Mouse (Mus musculus): Measurements from ENCODE around the gene Triobp. TPM values are rescaled to one million over a fixed set of nuclear protein-coding genes. Genes with fewer than 3 reads are reported as not detected.
"Not testable (repeated sequence)": the region's sequence is repeated elsewhere in the genome, so short reads cannot be mapped to it uniquely, and the experiment has no call there.

Gene Triobp
- polyA plus RNA-seq, 1 experiment from 2014 or later, result 46.7 TPM

- Histone ChIP-seq H3K9me3 (no peaks in the 10 kb centered on the region), H3K36me3 (replicated peaks) (peaks cover 99% of the 10 kb centered on the region), H3K4me3 (no peak overlapping the region), H3K27ac (replicated peaks) (no peak overlapping the region), H3K4me1 (peaks cover 24% of the 10 kb centered on the region), H3K27me3 (replicated peaks; ENCODE audit: low read depth, poor library complexity, severe bottlenecking) (no peaks in the 10 kb centered on the region)
- WGBS, result 81% methylated on average over 3 of the region's 3 CpGs
- DNase-seq (ENCODE audit: low spot score), result no peak
Observed at GRCm38 (mm10) chr15:78996663-78997062, 49.1 kb downstream of the Triobp start.

GRCm38 (mm10) chr15:78998348-78998747 is 50.8 kb downstream of the Triobp start:
- peak; percentile 54 for DNase-seq (ENCODE audit: low spot score)
- Histone ChIP-seq H3K4me1 (peaks cover 28% of the 10 kb centered on the region), H3K4me3 (no peak overlapping the region; the same call in 1 of the 2 replicates), H3K36me3 (replicated peaks) (peaks cover 99% of the 10 kb centered on the region), H3K27me3 (replicated peaks; ENCODE audit: low read depth, poor library complexity, severe bottlenecking) (no peaks in the 10 kb centered on the region), H3K9me3 (no peaks in the 10 kb centered on the region), H3K27ac (replicated peaks) (peak overlapping the region; percentile 75)
- 67% methylated on average over 8 of the region's 8 CpGs for WGBS

- peaks cover 99% of the 10 kb centered on the region for H3K36me3 ChIP-seq (replicated peaks)
- no peaks in the 10 kb centered on the region for H3K27me3 ChIP-seq (replicated peaks; ENCODE audit: low read depth, poor library complexity, severe bottlenecking)
- H3K4me3 ChIP-seq, result no peak overlapping the region
- no peaks in the 10 kb centered on the region for H3K9me3 ChIP-seq
- H3K27ac ChIP-seq (replicated peaks), result peak overlapping the region; percentile 41; the same call in 1 of the 2 replicates
- H3K4me1 ChIP-seq, result peaks cover 28% of the 10 kb centered on the region
- DNase-seq (ENCODE audit: low spot score), result no peak
- 81% methylated on average over 11 of the region's 11 CpGs for WGBS
Observed at GRCm38 (mm10) chr15:78999586-78999985, 52.1 kb downstream of the Triobp start.

GRCm38 (mm10) chr15:79000357-79000791 is 52.9 kb downstream of the Triobp start:
- DNase-seq (ENCODE audit: low spot score), result no peak
- no peaks in the 10 kb centered on the region for H3K9me3 ChIP-seq
- WGBS, result 85% methylated on average over 7 of the region's 7 CpGs
- no peak overlapping the region for H3K27ac ChIP-seq (replicated peaks)
- H3K27me3 ChIP-seq (replicated peaks; ENCODE audit: low read depth, poor library complexity, severe bottlenecking), result no peaks in the 10 kb centered on the region
- peaks cover 28% of the 10 kb centered on the region for H3K4me1 ChIP-seq
- peaks cover 99% of the 10 kb centered on the region for H3K36me3 ChIP-seq (replicated peaks)
- H3K4me3 ChIP-seq, result no peak overlapping the region

GRCm38 (mm10) chr15:79001559-79001958 is 54.0 kb downstream of the Triobp start:
- Histone ChIP-seq H3K4me1 (peaks cover 28% of the 10 kb centered on the region), H3K27ac (replicated peaks) (0 out of 2 replicates have a peak overlapping the region, but pooled peaks have one; percentile 3), H3K4me3 (no peak overlapping the region), H3K36me3 (replicated peaks) (peaks cover 99% of the 10 kb centered on the region), H3K27me3 (replicated peaks; ENCODE audit: low read depth, poor library complexity, severe bottlenecking) (no peaks in the 10 kb centered on the region), H3K9me3 (no peaks in the 10 kb centered on the region)
- 96% methylated on average over 5 of the region's 5 CpGs for WGBS
- no peak for DNase-seq (ENCODE audit: low spot score)

- Histone ChIP-seq H3K36me3 (replicated peaks) (peaks cover 99% of the 10 kb centered on the region), H3K4me3 (no peak overlapping the region)
- WGBS, result 48% methylated on average over 19 of the region's 19 CpGs
Observed at GRCm38 (mm10) chr15:79002036-79002435, 54.5 kb downstream of the Triobp start.

GRCm38 (mm10) chr15:79003079-79003478 is 55.6 kb downstream of the Triobp start:
- no peak overlapping the region for H3K27ac ChIP-seq (replicated peaks)
- peaks cover 93% of the 10 kb centered on the region for H3K36me3 ChIP-seq (replicated peaks)
- H3K4me1 ChIP-seq, result peaks cover 22% of the 10 kb centered on the region
- WGBS, result 89% methylated on average over 3 of the region's 3 CpGs
- no peak for DNase-seq (ENCODE audit: low spot score)
- no peak overlapping the region for H3K4me3 ChIP-seq
- no peaks in the 10 kb centered on the region for H3K9me3 ChIP-seq
- H3K27me3 ChIP-seq (replicated peaks; ENCODE audit: low read depth, poor library complexity, severe bottlenecking), result no peaks in the 10 kb centered on the region

More at GRCm38 (mm10) chr15:79002036-79002435, 54.5 kb downstream of the Triobp start:
- no peaks in the 10 kb centered on the region for H3K9me3 ChIP-seq
- H3K27ac ChIP-seq (replicated peaks), result no peak overlapping the region
- DNase-seq (ENCODE audit: low spot score), result no peak
- no peaks in the 10 kb centered on the region for H3K27me3 ChIP-seq (replicated peaks; ENCODE audit: low read depth, poor library complexity, severe bottlenecking)
- H3K4me1 ChIP-seq, result peaks cover 28% of the 10 kb centered on the region

- Histone ChIP-seq H3K4me3 (no peak overlapping the region), H3K27me3 (replicated peaks; ENCODE audit: low read depth, poor library complexity, severe bottlenecking) (no peaks in the 10 kb centered on the region), H3K36me3 (replicated peaks) (peaks cover 69% of the 10 kb centered on the region), H3K4me1 (peaks cover 11% of the 10 kb centered on the region), H3K27ac (replicated peaks) (no peak overlapping the region), H3K9me3 (no peaks in the 10 kb centered on the region)
- WGBS, result 87% methylated on average over 9 of the region's 9 CpGs
- no peak for DNase-seq (ENCODE audit: low spot score)
Observed at GRCm38 (mm10) chr15:79005581-79005980, 58.1 kb downstream of the Triobp start.

- Histone ChIP-seq H3K27ac (replicated peaks) (no peak overlapping the region), H3K9me3 (no peaks in the 10 kb centered on the region), H3K4me3 (no peak overlapping the region), H3K36me3 (replicated peaks) (peaks cover 59% of the 10 kb centered on the region), H3K27me3 (replicated peaks; ENCODE audit: low read depth, poor library complexity, severe bottlenecking) (no peaks in the 10 kb centered on the region), H3K4me1 (peaks cover 16% of the 10 kb centered on the region)
- DNase-seq (ENCODE audit: low spot score), result no peak
- WGBS, result 79% methylated on average over 3 of the region's 3 CpGs
Observed at GRCm38 (mm10) chr15:79006638-79007037, 59.1 kb downstream of the Triobp start.

GRCm38 (mm10) chr15:79007059-79007458 is 59.5 kb downstream of the Triobp start:
- peaks cover 17% of the 10 kb centered on the region for H3K4me1 ChIP-seq
- no peaks in the 10 kb centered on the region for H3K27me3 ChIP-seq (replicated peaks; ENCODE audit: low read depth, poor library complexity, severe bottlenecking)
- H3K9me3 ChIP-seq, result no peaks in the 10 kb centered on the region
- H3K36me3 ChIP-seq (replicated peaks), result peaks cover 55% of the 10 kb centered on the region
- no peak for DNase-seq (ENCODE audit: low spot score)
- H3K4me3 ChIP-seq, result no peak overlapping the region
- no peak overlapping the region for H3K27ac ChIP-seq (replicated peaks)
- WGBS, result 93% methylated on average over 5 of the region's 5 CpGs

- not testable (repeated sequence) for H3K27ac ChIP-seq (replicated peaks); H3K27me3 ChIP-seq (replicated peaks; ENCODE audit: low read depth, poor library complexity, severe bottlenecking); H3K4me3 ChIP-seq; DNase-seq (ENCODE audit: low spot score); H3K9me3 ChIP-seq
- WGBS, result 93% methylated on average over 6 of the region's 6 CpGs
- Histone ChIP-seq H3K36me3 (replicated peaks) (peaks cover 47% of the 10 kb centered on the region), H3K4me1 (peaks cover 21% of the 10 kb centered on the region)
Observed at GRCm38 (mm10) chr15:79007836-79008235, 60.3 kb downstream of the Triobp start.

- WGBS, result 69% methylated on average over 5 of the region's 5 CpGs
- Histone ChIP-seq H3K4me3 (no peak overlapping the region), H3K9me3 (no peaks in the 10 kb centered on the region), H3K27ac (replicated peaks) (0 out of 2 replicates have a peak overlapping the region, but pooled peaks have one; percentile 12), H3K36me3 (replicated peaks) (peaks cover 28% of the 10 kb centered on the region), H3K4me1 (peaks cover 30% of the 10 kb centered on the region), H3K27me3 (replicated peaks; ENCODE audit: low read depth, poor library complexity, severe bottlenecking) (no peaks in the 10 kb centered on the region)
- DNase-seq (ENCODE audit: low spot score), result no peak
Observed at GRCm38 (mm10) chr15:79009734-79010133, 62.2 kb downstream of the Triobp start.

GRCm38 (mm10) chr15:79011550-79011949 is 64.0 kb downstream of the Triobp start:
- no peak for DNase-seq (ENCODE audit: low spot score)
- no peaks in the 10 kb centered on the region for H3K27me3 ChIP-seq (replicated peaks; ENCODE audit: low read depth, poor library complexity, severe bottlenecking)
- WGBS, result 67% methylated on average over 10 of the region's 10 CpGs
- 0 out of 2 replicates have a peak overlapping the region, but pooled peaks have one; percentile 2 for H3K27ac ChIP-seq (replicated peaks)
- no peak overlapping the region for H3K4me3 ChIP-seq
- no peaks in the 10 kb centered on the region for H3K9me3 ChIP-seq
- peaks cover 10% of the 10 kb centered on the region for H3K36me3 ChIP-seq (replicated peaks)
- H3K4me1 ChIP-seq, result peaks cover 30% of the 10 kb centered on the region

All from embryonic facial prominence, embryonic 10.5 days (tissue).